In the genomic region with DNA sequence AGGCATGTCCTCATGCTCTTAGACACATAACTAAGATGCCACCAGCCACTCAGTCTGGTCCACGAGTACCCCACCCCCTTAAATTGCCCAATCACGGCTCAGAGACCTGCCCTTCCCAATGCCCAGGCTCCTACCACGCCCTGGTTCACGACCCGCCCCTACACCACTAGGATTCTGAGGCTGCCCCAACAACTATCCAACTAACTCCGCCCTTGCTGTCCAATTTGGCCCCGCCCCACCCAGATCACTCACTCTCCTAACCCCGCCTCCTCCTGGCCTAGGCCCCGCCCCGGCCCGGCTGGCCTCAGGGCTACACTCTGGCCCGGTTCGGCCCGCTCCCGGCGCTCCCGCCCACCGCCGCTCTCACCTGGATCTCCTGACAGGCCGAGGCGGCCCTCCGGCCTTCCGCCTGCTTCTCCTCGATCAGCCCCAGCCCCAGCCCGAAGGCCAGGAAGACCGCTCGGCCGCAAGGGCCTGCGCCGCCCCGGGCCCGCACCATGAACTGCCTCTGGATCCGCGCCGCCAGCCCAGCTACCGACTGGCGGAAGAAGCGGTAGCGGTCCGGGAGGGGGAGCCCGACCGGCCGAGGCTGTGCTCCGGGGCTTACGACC, we compare ENCODE assay signal across 9 mouse cellular contexts. TPM values are rescaled to one million over a fixed set of nuclear protein-coding genes. Genes with fewer than 3 reads are reported as not detected.
A peak's percentile ranks its signal among the peaks of the same experiment; 100 is the strongest.
DNase-seq lines count a peak whose midpoint lies in the region; ATAC-seq and TF ChIP-seq lines count a peak whose summit lies in the region.
"Had no signal": no experiment of that assay in that cellular context is flagged by ENCODE, and none has a peak within 500 bp of the region (broad histone marks: within the 10 kb centered on the region; RNA-seq: fewer than 3 reads in every experiment).

No protein-coding gene starts in this region.

- H3K36me3 ChIP-seq in CH12.LX (replicated peaks in 1 of 2; ENCODE audit: control insufficient read depth in 1 of 2, insufficient read depth in 1 of 2, low read length in 1 of 2) = no peaks in the 10 kb centered on the region
- no peaks in the 10 kb centered on the region for H3K36me3 ChIP-seq in forebrain, embryonic 10.5 days (replicated peaks)
- H3K36me3 ChIP-seq in heart, embryonic 15.5 days = no peaks in the 10 kb centered on the region
- H3K36me3 ChIP-seq in liver, embryonic 14.5 days (replicated peaks; ENCODE audit: control insufficient read depth, insufficient read depth, low read depth) = no peaks in the 10 kb centered on the region
- no peaks in the 10 kb centered on the region for H3K36me3 ChIP-seq in neural tube, embryonic 11.5 days (ENCODE audit: control insufficient read depth, insufficient read depth, low read length)
- H3K36me3 ChIP-seq in stomach, embryonic 16.5 days (ENCODE audit: control insufficient read depth, insufficient read depth, low read length) = no peaks in the 10 kb centered on the region

- DNase-seq in CH12.LX (ENCODE audit: extremely low read depth) = peak; percentile 94
- DNase-seq in c-Kit-positive CD71-negative TER-119-negative erythroid progenitor cells, embryonic 14.5 days (ENCODE audit: low read depth) = peak; percentile 85
- DNase-seq in forebrain, embryonic 10.5 days (ENCODE audit: extremely low spot score, low spot score) = peak; percentile 90
- DNase-seq in kidney, postnatal 25 days = peak; percentile 99
- DNase-seq in liver, embryonic 14.5 days (ENCODE audit: low read depth in 3 of 3, low spot score in 3 of 3) = peak; percentile 82 to 91 (median 83)
- peak; percentile 90 for DNase-seq in neural tube, embryonic 11.5 days (ENCODE audit: low spot score)

- ATAC-seq in heart, embryonic 15.5 days (replicated peaks; ENCODE audit: insufficient number of reproducible peaks, insufficient read depth, low FRiP score, low read depth) = peak; percentile 91
- peak; percentile 88 for ATAC-seq in liver, embryonic 14.5 days (ENCODE audit: insufficient read depth)
- peak; percentile 86 for ATAC-seq in neural tube, embryonic 11.5 days (ENCODE audit: insufficient read depth, low FRiP score, low TSS enrichment)
- ATAC-seq in stomach, embryonic 16.5 days (ENCODE audit: insufficient read depth, low FRiP score) = peak; percentile 94

- TF ChIP-seq CTCF in CH12.LX (conservative IDR thresholded peaks at IDR 0.05 in 1 of 2, IDR thresholded peaks at IDR 0.05 in 1 of 2; ENCODE audit: low read depth in 2 of 2, low read length in 2 of 2) = no peak
- no peak for TF ChIP-seq CTCF in liver, embryonic 14.5 days (IDR thresholded peaks at IDR 0.05; ENCODE audit: low read depth)

- H3K9me3 ChIP-seq in CH12.LX (replicated peaks; ENCODE audit: low read length) = peaks cover 12% of the 10 kb centered on the region
- 0 out of 2 replicates have a peak, but pooled peaks cover 3% of the 10 kb centered on the region for H3K9me3 ChIP-seq in forebrain, embryonic 10.5 days
- no peaks in the 10 kb centered on the region for H3K9me3 ChIP-seq in heart, embryonic 15.5 days (replicated peaks)
- no peaks in the 10 kb centered on the region for H3K9me3 ChIP-seq in liver, embryonic 14.5 days (ENCODE audit: control insufficient read depth, low read length)
- H3K9me3 ChIP-seq in neural tube, embryonic 11.5 days (ENCODE audit: control insufficient read depth, low read length) = no peaks in the 10 kb centered on the region
- H3K9me3 ChIP-seq in stomach, embryonic 16.5 days (replicated peaks; ENCODE audit: control insufficient read depth, low read length) = 0 out of 2 replicates have a peak, but pooled peaks cover 6% of the 10 kb centered on the region

- peaks cover 0 to 6% of the 10 kb centered on the region in 2 experiments; a peak in 2 of 4 replicates for H3K4me1 ChIP-seq in CH12.LX (ENCODE audit: control insufficient read depth in 1 of 2, insufficient read depth in 2 of 2)
- peaks cover 64% of the 10 kb centered on the region for H3K4me1 ChIP-seq in forebrain, embryonic 10.5 days
- H3K4me1 ChIP-seq in heart, embryonic 15.5 days (replicated peaks) = peaks cover 45% of the 10 kb centered on the region
- H3K4me1 ChIP-seq in liver, embryonic 14.5 days (replicated peaks; ENCODE audit: control insufficient read depth in 2 of 2, insufficient read depth in 2 of 2, low read length in 1 of 2) = peaks cover 9 to 12% of the 10 kb centered on the region in 2 experiments
- H3K4me1 ChIP-seq in neural tube, embryonic 11.5 days (ENCODE audit: control insufficient read depth, insufficient read depth, low read length) = no peaks in the 10 kb centered on the region
- peaks cover 15% of the 10 kb centered on the region; the same call in 1 of the 2 replicates for H3K4me1 ChIP-seq in stomach, embryonic 16.5 days (ENCODE audit: control insufficient read depth, insufficient read depth, low read length)

- H3K79me2 ChIP-seq in CH12.LX (replicated peaks; ENCODE audit: control insufficient read depth, extremely low read depth, insufficient read depth, poor library complexity, severe bottlenecking) = no peaks in the 10 kb centered on the region

- H3K27me3 ChIP-seq in CH12.LX (replicated peaks) = peaks cover 20% of the 10 kb centered on the region
- peaks cover 2% of the 10 kb centered on the region for H3K27me3 ChIP-seq in forebrain, embryonic 10.5 days (ENCODE audit: poor library complexity, severe bottlenecking)
- H3K27me3 ChIP-seq in heart, embryonic 15.5 days = no peaks in the 10 kb centered on the region
- H3K27me3 ChIP-seq in liver, embryonic 14.5 days (ENCODE audit: control insufficient read depth, insufficient read depth, low read length) = no peaks in the 10 kb centered on the region
- H3K27me3 ChIP-seq in neural tube, embryonic 11.5 days (ENCODE audit: control insufficient read depth, insufficient read depth, low read length) = no peaks in the 10 kb centered on the region
- no peaks in the 10 kb centered on the region for H3K27me3 ChIP-seq in stomach, embryonic 16.5 days (ENCODE audit: control insufficient read depth, insufficient read depth, low read length)

- in situ Hi-C loops in CH12.LX (cut with MboI; ENCODE audit: low pct_ligation_motif_present, low pct_unique_long_range_greater_than_20kb, low sequenced_read_pairs) = loop anchor here (10.0 kb wide), 1 partner anchor 49 kb away; no protein-coding TSS in a partner anchor

- H3K27ac ChIP-seq in CH12.LX (ENCODE audit: insufficient read depth, low read depth) = peak overlapping the region; percentile 58
- peak overlapping the region; percentile 94 for H3K27ac ChIP-seq in forebrain, embryonic 10.5 days
- peak overlapping the region; percentile 97 for H3K27ac ChIP-seq in heart, embryonic 15.5 days
- H3K27ac ChIP-seq in liver, embryonic 14.5 days = peak overlapping the region; percentile 89
- H3K27ac ChIP-seq in neural tube, embryonic 11.5 days (ENCODE audit: low read depth, low read length) = peak overlapping the region; percentile 95
- peak overlapping the region; percentile 96 for H3K27ac ChIP-seq in stomach, embryonic 16.5 days (ENCODE audit: low read length)
- H3K27ac ChIP-seq: macrophage had no signal

- peak; percentile 53; the same call in 1 of the 2 replicates for TF ChIP-seq POLR2A in CH12.LX (IDR thresholded peaks at IDR 0.05; ENCODE audit: low read depth, low read length)

- dilution Hi-C loops in CH12.LX (cut with MboI; ENCODE audit: extremely low pct_ligation_motif_present, extremely low pct_unique_long_range_greater_than_20kb, low sequenced_read_pairs) = no loop called here

- peak overlapping the region; percentile 68 for H3K9ac ChIP-seq in CH12.LX (ENCODE audit: insufficient read depth, low read depth)
- H3K9ac ChIP-seq in heart, embryonic 15.5 days = peak overlapping the region; percentile 86
- peak overlapping the region; percentile 95 for H3K9ac ChIP-seq in liver, embryonic 14.5 days (replicated peaks)
- peak overlapping the region; percentile 90 for H3K9ac ChIP-seq in neural tube, embryonic 11.5 days (ENCODE audit: low read length)
- peak overlapping the region; percentile 88 for H3K9ac ChIP-seq in stomach, embryonic 16.5 days (ENCODE audit: low read length)

- TF ChIP-seq EP300 in CH12.LX (IDR thresholded peaks at IDR 0.05; ENCODE audit: low read length) = no peak
- no peak for TF ChIP-seq EP300 in liver, embryonic 14.5 days (IDR thresholded peaks at IDR 0.05; ENCODE audit: low read depth)

- peak overlapping the region; percentile 53 to 72 (median 70) for H3K4me3 ChIP-seq in CH12.LX (replicated peaks in 1 of 3; ENCODE audit: low read depth in 2 of 3, low read length in 2 of 3, poor library complexity in 1 of 3)
- H3K4me3 ChIP-seq in forebrain, embryonic 10.5 days = peak overlapping the region; percentile 93
- peak overlapping the region; percentile 74 for H3K4me3 ChIP-seq in heart, embryonic 15.5 days
- H3K4me3 ChIP-seq in liver, embryonic 14.5 days (ENCODE audit: insufficient read depth in 1 of 2, low read depth in 2 of 2, low read length in 2 of 2) = peak overlapping the region; percentile 72 to 96
- H3K4me3 ChIP-seq in neural tube, embryonic 11.5 days (ENCODE audit: low read depth, low read length) = peak overlapping the region; percentile 85
- peak overlapping the region; percentile 89 for H3K4me3 ChIP-seq in stomach, embryonic 16.5 days (replicated peaks; ENCODE audit: low read length)

- under 1% methylated on average over 45 of the region's 45 CpGs for WGBS in forebrain, embryonic 10.5 days
- 0% methylated on average over 45 of the region's 45 CpGs for WGBS in heart, embryonic 15.5 days
- WGBS in liver, embryonic 14.5 days (ENCODE audit: insufficient replicate concordance) = under 1% methylated on average over 45 of the region's 45 CpGs
- WGBS in neural tube, embryonic 11.5 days = 1% methylated on average over 32 of the region's 45 CpGs
- under 1% methylated on average over 45 of the region's 45 CpGs for WGBS in stomach, embryonic 16.5 days

- TF ChIP-seq RAD21 in CH12.LX (IDR thresholded peaks at IDR 0.05; ENCODE audit: low read depth, low read length) = no peak

- H3K4me2 ChIP-seq in CH12.LX (ENCODE audit: insufficient read depth, low read depth, poor library complexity, severe bottlenecking) = peak overlapping the region; percentile 29; the same call in 1 of the 2 replicates
- H3K4me2 ChIP-seq in heart, embryonic 15.5 days = peak overlapping the region; percentile 65
- peak overlapping the region; percentile 74 for H3K4me2 ChIP-seq in liver, embryonic 14.5 days (ENCODE audit: low read depth)
- peak overlapping the region; percentile 75 for H3K4me2 ChIP-seq in neural tube, embryonic 11.5 days (ENCODE audit: low read depth)
- H3K4me2 ChIP-seq in stomach, embryonic 16.5 days (ENCODE audit: low read depth, low read length) = peak overlapping the region; percentile 51

RNA-seq across cellular contexts. Expression of gene Pink1, which starts 0.5 kb away (rescaled TPM):
- total RNA-seq in CH12.LX (2012; rRNA removed) (7.9 and 10.8 TPM in 2 replicates), CH12.LX (2014; rRNA removed) (7.0 and 7.1 TPM in 2 replicates)
- polyA plus RNA-seq in CH12.LX (2012; ENCODE audit: insufficient read length, low read depth) = 5.5 and 7.2 TPM in 2 replicates
- 24.6 and 26.7 TPM in 2 replicates for polyA plus RNA-seq in forebrain, embryonic 10.5 days (2016; fragmentation: Nextera tagmentation; extraction: Ambion mirVana)
- polyA plus RNA-seq in heart, embryonic 15.5 days (2015; fragmentation: Nextera tagmentation; extraction: Ambion mirVana) = 72.4 and 82.5 TPM in 2 replicates
- 13.2 and 14.3 TPM in 2 replicates for polyA plus RNA-seq in liver, embryonic 14.5 days (2012; rRNA removed)
- polyA plus RNA-seq in liver, embryonic 14.5 days (2014; fragmentation: Nextera tagmentation; extraction: Ambion mirVana) = 15.7 and 19.2 TPM in 2 replicates
- 26.5 and 29.3 TPM in 2 replicates for polyA plus RNA-seq in neural tube, embryonic 11.5 days (2014; fragmentation: Nextera tagmentation; extraction: Ambion mirVana)
- 33.0 and 34.2 TPM in 2 replicates for polyA plus RNA-seq in stomach, embryonic 16.5 days (2015; fragmentation: Nextera tagmentation; extraction: Ambion mirVana)

RNA-seq across cellular contexts. Expression of gene Ddost, which starts 21.0 kb away (rescaled TPM):
- total RNA-seq in CH12.LX (2012; rRNA removed) = 163 and 184 TPM in 2 replicates
- 153 and 164 TPM in 2 replicates for total RNA-seq in CH12.LX (2014; rRNA removed)
- 174 and 186 TPM in 2 replicates for polyA plus RNA-seq in CH12.LX (2012; ENCODE audit: insufficient read length, low read depth)
- polyA plus RNA-seq in forebrain, embryonic 10.5 days (2016; fragmentation: Nextera tagmentation; extraction: Ambion mirVana) = 279 and 281 TPM in 2 replicates
- 230 and 277 TPM in 2 replicates for polyA plus RNA-seq in heart, embryonic 15.5 days (2015; fragmentation: Nextera tagmentation; extraction: Ambion mirVana)
- polyA plus RNA-seq in liver, embryonic 14.5 days (2012; rRNA removed) = 83.1 and 91.7 TPM in 2 replicates
- 135 and 141 TPM in 2 replicates for polyA plus RNA-seq in liver, embryonic 14.5 days (2014; fragmentation: Nextera tagmentation; extraction: Ambion mirVana)
- polyA plus RNA-seq in neural tube, embryonic 11.5 days (2014; fragmentation: Nextera tagmentation; extraction: Ambion mirVana) = 231 and 247 TPM in 2 replicates
- 418 and 440 TPM in 2 replicates for polyA plus RNA-seq in stomach, embryonic 16.5 days (2015; fragmentation: Nextera tagmentation; extraction: Ambion mirVana)

RNA-seq across cellular contexts. Expression of gene Cda, which starts 42.2 kb away (rescaled TPM):
- total RNA-seq in CH12.LX (2012; rRNA removed) (not detected in 2 replicates), CH12.LX (2014; rRNA removed) (not detected in 2 replicates)
- not detected in 2 replicates for polyA plus RNA-seq in CH12.LX (2012; ENCODE audit: insufficient read length, low read depth)
- polyA plus RNA-seq in forebrain, embryonic 10.5 days (2016; fragmentation: Nextera tagmentation; extraction: Ambion mirVana) = 2.1 and 2.5 TPM in 2 replicates
- 8.9 and 9.2 TPM in 2 replicates for polyA plus RNA-seq in heart, embryonic 15.5 days (2015; fragmentation: Nextera tagmentation; extraction: Ambion mirVana)
- polyA plus RNA-seq in liver, embryonic 14.5 days (2012; rRNA removed) = 2.6 and 2.7 TPM in 2 replicates
- polyA plus RNA-seq in liver, embryonic 14.5 days (2014; fragmentation: Nextera tagmentation; extraction: Ambion mirVana) = 3.3 and 3.7 TPM in 2 replicates
- 3.5 and 4.4 TPM in 2 replicates for polyA plus RNA-seq in neural tube, embryonic 11.5 days (2014; fragmentation: Nextera tagmentation; extraction: Ambion mirVana)
- 12.6 and 14.9 TPM in 2 replicates for polyA plus RNA-seq in stomach, embryonic 16.5 days (2015; fragmentation: Nextera tagmentation; extraction: Ambion mirVana)
- polyA plus RNA-seq: macrophage had no signal

Comparison
In these comparisons a context has a peak if more than half of its experiments do, and no peak if none do; other contexts are left out.
1. Peak in every context shown above with its lines: DNase-seq, ATAC-seq, H3K4me3 ChIP-seq and H3K27ac ChIP-seq.